Mouse (Mus musculus) cerebellum, adult 9-11 months (tissue): ENCODE results near the gene Sox10.

ENCODE experiments used
- DNase-seq: peaks from one replicate; pipeline ENCODE4 v3.0.0; 2022

The Sox10 gene

GRCm38 (mm10) chr15:79119491-79119890 is 45.5 kb downstream of the Sox10 start:
- no peak for DNase-seq

DNA sequence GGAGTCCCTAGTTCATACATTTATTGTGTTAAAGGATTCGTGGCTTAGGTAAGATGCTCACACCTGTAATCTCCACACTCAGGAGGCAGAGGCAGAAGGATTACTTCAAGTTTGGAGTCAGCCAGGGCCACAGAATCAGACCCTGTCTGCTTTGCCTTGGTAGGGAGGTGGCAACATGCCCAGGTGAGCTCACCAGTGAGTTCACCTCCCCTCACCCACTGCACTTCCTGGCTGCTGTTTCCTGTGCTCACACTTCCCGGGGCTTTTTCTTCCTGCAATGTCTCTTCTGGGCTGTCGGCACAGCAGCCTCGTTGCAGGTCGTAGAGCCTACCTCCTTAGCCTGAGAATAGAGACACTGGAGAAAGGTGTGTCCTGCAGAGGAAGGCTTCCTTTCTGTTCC is 49.8 kb downstream of the Sox10 start:
- DNase-seq = no peak

DNA sequence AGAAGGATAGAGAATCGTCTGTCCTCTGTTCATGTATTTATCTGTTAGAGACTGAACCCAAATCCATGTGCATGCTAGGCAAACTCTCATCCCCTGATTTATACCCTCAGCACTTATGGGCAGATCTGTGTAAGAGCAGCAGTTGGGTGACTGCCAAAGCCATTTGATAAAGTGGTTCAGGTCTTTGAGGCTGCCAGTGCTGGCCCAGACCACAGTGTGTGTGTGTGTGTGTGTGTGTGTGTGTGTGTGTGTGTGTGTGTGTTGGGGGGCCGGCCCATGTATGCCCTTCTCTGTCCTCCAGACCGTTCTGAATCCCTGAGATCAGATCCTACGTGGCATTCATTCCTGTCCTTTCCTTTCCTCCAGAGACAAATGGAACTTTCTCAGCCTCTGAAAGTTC is 53.3 kb downstream of the Sox10 start:
- no peak for DNase-seq

GRCm38 (mm10) chr15:79110528-79110927 is 54.5 kb downstream of the Sox10 start:
- DNase-seq = no peak

DNA sequence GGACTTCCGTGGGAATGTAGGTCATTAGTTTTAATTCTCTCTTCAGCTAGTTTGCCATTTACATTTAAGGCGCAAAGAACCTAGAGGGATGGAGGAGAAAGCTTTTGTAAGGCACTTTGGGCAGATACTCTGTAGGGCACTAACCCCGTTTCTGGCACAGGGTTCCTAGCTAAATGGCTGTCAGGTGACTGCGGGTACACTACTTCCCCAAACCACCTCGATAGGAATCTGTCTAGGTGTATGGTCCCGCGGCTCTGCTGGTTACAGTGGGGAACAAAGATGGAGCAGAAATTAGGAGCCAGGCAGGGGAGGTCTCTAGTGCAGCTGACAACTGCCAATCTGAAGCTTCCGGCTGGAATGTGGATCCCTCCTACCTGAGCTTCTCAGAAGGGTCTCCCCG is 55.0 kb downstream of the Sox10 start:
- no peak for DNase-seq

- DNase-seq = peak; percentile 58
Observed at GRCm38 (mm10) chr15:79109321-79109934, 55.6 kb downstream of the Sox10 start.

DNA sequence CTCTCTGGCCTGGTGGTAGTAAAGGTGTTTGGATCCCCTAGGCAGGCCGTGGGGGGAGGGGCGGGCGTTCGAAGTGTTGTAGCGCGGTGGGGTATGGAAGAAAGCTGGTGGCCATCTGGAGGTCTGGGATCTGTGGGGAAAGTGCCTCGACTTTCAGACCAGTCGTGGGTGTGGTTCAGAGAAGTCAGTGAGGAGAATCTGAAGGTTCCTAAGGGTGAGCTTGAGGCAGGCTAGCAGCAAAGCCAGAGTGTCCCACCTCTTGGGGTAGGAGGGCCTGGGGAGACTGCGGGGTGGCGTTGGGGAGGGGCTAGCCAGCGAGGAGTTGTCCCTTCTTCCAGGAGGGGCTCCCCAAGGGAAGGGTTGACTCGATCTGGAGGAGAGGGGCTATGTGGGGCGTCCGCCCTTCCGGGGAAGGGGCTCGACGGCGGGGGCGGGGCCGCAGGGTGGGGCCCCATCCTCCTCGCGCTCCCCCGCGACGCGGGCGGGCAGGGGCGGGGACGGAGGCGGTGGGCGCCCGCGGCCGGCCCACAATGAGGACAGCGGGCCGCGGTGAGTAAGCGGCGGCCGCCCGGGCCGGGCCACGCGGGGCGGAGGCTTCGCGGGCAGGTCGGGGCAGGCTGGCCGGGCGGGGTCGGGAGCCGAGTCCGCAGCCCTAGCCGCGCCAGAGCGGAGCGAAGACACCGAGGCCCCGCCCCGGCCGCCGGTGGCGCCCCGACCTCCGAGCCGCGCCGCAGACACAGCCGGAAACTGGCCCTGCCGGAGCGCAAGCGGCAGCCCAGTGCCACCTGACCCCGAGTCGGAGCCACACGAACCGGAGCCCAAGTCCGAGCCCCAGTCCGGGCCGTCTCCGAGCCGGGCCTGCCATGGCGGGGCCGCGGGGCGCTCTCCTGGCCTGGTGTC is 56.4 kb downstream of the Sox10 start, which contains the start of gene Micall1:
Micall1 (plus strand) TSS at position 478 of the 900 bp plus-strand sequence.
- DNase-seq = peak; percentile 81

DNA sequence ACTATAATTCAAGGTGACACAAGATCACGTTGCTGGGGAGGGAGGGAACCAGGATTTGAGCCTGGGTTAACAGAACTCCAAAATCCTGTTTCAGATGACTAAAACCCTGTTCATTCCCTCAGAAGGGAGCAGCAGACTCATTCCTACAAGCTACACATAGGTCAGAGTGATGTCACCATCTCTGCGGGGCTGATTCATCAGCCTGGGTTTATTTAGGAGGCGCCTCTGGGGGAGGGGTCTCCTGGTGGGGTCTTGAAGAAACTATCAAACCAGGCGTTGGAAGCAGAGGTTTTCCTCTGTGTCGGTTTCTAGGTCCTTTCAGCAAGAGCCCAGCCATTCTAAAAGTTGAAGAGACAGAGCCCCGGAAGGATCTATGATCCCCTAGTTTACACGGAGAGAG is 57.1 kb downstream of the Sox10 start:
- no peak for DNase-seq

DNA sequence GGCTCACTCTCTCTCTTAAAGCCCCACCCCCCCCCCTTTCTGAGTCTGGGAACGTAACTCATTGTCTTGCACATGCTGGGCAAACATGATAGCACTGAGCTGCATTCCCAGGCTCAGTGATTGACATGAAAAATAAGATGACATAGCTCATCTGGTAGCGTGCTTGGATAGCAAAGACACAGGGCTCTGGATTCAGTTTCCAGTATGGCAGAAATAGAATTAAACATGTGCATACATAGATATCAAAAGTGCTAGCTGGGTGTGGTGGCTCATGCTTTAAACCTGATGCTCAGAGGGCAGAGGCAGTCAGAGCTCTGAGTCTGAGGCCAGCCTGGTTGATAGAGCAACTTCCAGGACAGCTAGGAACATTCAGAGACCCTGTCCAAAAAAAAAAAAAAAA is 59.2 kb downstream of the Sox10 start:
- no peak for DNase-seq
